Mouse (Mus musculus): ENCODE measurements at regions not wholly inside any gene's neighbourhood (a gene's known extent, or its start where the extent isn't known, plus 50 kb on each side); places are given as distances from the start of the nearest gene placed in this dataset.

DNA sequence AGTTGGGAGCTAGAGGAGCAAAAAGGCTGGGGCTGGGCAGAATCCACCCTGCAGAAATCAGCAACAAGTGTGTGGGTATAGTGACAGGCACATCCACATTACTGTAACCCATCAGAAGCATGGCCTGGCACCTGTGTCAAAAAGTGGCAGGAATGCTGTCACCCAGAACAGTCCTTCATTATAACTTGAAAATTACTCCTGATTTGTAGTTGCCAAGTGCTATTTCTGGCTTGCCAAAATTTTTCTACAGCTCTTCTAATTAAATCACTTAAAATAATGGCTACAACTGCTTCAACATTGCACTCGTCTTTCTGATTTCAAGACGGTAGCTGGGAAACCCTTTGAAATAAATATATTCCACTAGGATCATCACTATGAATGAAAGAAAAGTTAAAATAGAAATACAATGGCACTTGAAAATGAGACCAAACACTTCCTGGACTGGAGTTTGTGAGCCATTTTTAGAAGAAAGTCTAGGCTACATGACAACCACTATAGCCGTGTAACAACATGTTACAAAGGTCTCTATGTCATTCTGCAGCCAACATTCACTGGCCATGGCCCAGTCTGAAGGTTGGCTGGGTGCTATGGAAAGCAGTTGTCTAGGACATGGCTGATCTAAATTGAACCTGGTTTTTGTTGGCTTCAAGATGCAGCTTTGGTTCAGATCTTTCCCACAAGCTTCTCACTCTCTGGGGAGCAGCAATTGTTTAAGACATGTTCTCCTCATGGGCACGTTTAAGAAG is 190.6 kb upstream of the Tapt1 start:
- peak in 1 of 2 experiments; percentile 8 for DNase-seq
- intact Hi-C loops (cut with DNase I): no loop called here

DNA sequence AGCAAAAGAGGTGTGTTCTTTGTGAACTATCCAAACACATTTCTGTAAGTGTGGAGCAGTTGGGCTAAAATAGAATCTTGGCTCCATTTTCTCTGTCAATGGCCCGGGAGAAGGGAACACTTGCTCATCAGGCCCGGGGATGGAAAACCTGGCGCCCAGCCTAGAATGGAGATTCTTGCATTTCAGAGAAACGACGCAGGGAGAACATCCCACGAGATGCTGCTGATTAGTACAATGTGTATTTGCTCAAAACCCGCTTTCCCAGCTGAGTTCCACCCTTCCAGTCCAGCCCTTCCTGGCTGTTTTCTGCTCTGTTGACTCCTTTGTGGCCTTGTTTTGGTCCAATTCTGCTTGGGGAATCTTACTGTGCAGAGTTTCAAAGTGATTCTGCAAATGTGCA is 188.0 kb upstream of the Tapt1 start:
- DNase-seq: peak; percentile 67 to 72
- intact Hi-C loops (cut with DNase I): no loop called here

DNA sequence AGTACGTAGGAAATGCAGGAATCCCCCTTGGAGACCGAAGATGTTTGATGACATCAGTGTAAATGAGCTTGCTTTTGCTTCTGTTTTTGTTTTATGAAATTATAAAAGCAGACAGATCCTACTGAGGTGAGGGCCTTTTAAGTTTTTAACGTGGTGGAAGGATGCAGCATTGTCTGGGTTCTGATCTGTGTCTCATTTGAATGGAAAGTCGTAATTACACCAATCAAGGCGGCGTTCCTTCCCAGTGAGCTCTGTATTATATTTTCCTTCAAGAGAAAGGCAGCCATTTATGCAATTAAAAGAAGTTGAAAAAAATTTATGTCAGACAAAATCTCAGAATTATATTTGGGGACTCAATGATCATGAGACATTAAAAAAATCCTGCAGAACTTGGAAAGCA is 176.9 kb upstream of the Tapt1 start:
- DNase-seq: no peak
- intact Hi-C loops (cut with DNase I): no loop called here

DNA sequence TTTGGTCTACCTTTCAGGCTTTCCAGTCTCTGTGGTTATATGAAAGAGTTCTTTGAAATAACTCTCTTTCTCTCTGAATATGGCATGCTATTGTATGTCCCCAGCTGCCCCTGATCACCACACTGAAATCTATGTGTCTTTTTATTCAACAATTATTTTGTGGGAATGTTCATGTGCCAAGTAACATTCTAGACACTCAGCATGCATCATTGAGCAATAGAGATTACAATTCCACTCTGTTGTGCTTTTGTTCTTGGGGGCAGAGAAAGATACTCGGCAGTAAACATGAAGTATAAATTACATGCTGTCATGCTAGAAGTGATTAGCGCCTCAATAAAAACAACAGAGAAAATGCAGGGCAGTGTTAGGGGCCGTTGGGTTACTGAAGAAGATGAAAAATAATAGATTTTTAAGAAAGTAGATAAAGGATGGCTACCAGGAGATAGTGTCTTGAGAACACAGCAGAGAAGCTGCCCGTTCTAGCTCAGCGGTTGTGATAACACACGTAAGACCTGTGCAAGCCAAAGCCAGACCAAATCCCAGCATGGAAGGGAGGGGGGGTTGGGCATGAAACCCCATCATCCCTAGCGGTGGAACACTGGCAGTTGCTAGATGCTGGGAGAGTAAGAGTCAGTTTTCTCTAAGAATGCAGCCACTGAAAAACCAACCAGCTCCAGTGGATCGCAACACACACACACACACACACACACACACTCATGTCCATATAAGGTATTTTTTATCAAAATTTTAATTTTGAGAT is 174.3 kb upstream of the Tapt1 start:
- intact Hi-C loops (cut with DNase I): no loop called here

DNA sequence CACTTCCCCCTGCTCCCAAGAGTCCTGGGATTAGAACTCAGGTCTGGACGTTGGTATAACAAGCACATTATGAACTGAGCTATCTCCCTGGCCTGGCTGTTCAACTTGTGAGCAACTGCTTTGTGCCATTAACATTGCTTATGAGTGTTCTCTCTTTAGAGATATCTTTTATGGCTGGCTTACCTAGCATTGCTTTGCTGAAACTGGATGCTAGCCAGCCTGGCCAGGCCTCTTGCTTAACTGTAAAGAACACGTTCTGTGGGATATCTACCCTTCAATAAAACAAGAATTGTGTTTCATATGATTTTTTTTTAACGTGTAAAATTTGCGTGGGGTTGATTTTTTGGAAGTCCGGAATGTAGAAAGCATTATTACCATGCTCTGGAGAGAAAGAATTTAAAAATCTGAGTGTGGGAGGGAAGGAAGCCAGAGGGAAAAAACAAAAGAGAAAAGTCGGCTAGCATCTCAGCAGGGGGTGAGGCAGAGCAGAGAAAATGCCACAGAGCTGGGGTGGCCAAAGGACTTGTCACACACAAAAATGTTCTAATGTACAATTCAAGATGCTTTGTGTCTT is 160.9 kb upstream of the Tapt1 start:
- DNase-seq: peak in 1 of 2 experiments; percentile 4
- intact Hi-C loops (cut with DNase I): no loop called here

More for the DNA sequence above, 174.3 kb upstream of the Tapt1 start:
- DNase-seq: no peak

DNA sequence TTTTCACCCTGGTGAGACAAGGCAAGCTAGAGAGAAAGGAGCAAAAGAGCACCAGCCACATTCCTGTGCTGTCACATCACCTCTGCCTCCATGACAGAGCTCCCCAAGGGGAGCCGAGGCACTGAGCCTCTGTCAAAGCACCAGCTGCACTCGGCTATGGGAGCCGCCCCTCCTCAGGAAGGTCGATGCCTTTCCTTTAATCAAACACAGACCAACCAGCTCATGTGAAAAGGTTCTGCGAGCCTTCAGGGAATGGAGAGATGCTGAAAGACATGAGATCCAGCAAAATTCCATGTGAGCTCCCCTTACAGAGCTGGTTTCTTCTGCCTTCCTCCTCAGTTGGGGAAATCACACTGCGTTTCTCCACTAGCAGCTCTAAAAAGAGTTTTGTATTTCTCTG is 159.8 kb upstream of the Tapt1 start:
- no peak for DNase-seq

DNA sequence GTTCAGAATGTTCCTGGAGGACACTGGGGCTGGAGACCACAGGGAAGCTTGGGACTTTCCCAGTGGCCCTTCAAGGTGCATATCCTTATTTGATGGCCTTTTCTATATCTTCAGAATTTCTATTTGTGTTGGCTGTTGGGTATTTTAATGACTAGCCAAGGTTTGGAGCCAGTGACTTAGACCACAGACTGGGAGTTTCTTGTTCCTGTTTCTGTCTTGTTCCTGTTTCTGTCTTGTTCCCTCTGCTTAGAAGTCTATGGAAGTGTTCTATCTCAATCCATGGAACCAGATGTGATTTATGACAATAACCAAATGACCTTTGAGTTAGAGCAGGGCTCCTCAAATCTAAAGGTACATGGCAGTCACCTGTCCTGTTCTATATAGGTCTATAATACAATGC is 156.6 kb upstream of the Tapt1 start:
- intact Hi-C loops (cut with DNase I): no loop called here
- DNase-seq: no peak

More for the DNA sequence above, 159.8 kb upstream of the Tapt1 start:
- intact Hi-C loops (cut with DNase I): no loop called here

DNA sequence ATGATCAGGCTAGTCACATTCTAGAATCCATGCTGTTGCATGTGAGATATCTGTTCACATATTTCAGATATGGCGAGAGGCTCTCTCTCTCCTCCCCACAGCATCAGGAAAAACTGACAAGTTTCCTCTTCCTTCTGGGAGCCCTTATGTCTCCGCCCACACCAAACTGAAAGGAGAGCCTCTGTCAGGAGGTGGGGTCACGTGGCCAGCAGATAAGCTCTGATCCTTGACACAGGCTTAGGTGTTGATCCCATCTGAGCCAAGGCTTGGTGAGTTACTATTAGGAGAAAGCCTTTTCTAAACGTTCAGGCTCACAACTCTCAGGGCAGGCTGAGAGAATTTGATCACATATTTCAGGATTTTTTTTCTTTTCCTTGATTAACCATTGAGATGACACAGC is 143.6 kb upstream of the Tapt1 start:
- DNase-seq: no peak
- intact Hi-C loops (cut with DNase I): no loop called here

DNA sequence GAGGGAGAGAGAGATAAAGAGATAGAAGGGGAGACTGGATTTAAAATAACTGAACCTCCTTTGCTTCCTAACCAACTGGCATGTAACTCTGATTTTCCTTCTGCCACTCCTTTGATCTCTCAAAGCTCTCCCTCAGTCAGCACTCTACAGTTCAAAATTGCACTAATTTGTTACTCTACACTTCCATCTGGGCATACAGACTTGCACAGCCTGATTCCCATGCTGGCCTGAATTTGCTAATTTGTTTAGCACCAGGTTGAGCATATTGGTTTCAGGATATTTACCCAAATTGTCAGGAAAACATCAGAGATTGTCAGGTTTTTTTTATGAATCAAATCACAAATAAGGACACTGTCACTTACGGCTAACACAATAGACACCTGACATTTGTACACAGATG is 125.9 kb upstream of the Tapt1 start:
- DNase-seq: no peak
- intact Hi-C loops (cut with DNase I): no loop called here

DNA sequence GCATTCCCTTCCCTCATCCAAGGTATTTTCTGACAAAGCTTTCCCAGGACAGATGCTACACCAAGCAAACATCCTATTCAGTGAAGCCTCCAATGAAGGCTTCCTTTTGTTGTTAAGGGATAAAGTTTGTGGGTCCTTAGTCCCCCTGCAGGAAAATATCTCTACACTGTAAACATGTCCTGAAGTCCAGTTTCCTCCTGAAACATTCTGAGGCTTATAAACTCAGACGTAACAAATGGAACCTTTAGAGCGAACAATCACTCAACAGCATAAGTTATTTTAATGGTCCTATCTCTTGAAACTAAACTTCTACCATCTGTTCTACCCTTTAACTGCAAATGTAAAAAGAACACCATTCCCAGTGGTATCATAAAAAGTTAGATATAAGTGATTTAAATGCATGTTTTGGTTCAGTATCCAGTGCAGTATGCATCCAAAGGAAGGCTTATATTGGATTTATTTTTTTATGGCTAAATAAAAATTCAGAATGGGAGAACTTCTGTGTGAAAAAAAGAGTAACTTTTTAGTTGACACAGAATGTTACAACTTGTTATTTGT is 115.1 kb upstream of the Tapt1 start:
- intact Hi-C loops (cut with DNase I): no loop called here

DNA sequence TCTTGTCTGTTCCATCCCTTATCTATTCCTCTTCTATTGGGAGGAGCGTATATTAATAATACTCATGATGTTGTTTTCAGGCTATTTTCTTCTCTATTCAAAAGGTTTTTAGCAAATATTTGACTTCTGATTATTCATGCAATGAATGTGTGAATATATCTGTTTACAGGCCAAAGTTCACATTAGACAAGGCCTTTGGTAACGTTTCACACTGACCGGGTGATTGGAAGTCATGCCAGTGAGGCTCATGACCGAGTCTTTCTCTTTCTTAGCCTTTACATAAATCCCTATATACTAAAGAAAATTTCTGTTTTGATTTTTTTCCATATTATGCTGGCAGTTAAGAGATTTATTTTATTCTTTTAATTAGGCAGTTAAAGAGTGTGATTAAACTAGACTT is 112.2 kb upstream of the Tapt1 start:
- intact Hi-C loops (cut with DNase I): no loop called here
- DNase-seq: no peak

More for the DNA sequence above, 115.1 kb upstream of the Tapt1 start:
- DNase-seq: no peak

DNA sequence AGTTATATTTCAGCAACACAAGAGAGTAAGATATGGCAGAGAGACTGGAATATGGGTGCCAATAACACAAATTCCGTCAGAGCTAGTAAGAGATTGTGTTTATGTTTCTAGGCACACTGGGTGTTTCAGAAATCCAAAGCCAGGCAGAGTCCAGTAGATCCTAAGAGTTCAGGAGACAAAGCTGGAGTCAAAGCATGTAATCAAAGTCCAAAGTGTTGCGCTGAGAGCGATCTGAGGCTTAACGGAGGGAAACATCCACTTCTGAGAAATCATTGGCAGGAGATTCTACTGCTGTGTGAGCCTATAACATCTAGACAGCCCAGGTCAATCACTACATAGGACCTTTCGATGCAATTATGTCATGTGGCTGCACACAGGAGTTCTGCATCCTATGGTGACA is 109.3 kb upstream of the Tapt1 start:
- no peak for DNase-seq
- intact Hi-C loops (cut with DNase I): no loop called here

DNA sequence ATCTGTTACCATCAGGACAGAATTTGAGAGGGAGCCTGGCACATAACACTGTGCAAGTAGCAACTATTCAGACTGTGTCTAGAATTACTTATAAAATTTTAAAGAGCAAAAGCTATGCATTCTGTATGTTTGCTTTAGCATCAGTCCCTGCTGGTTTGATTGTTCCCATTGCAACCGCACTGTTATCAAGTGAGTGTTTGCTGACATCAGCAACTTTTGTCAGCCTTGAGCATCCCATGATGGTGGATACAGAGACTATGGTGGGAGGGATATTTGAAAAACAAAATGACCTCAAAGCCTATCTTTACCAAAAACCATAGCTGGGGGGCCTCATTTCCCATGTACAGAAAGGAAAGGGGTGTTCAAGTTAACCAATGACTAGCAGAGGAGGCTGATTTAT is 93.2 kb upstream of the Tapt1 start:
- no peak for DNase-seq
- intact Hi-C loops (cut with DNase I): no loop called here

DNA sequence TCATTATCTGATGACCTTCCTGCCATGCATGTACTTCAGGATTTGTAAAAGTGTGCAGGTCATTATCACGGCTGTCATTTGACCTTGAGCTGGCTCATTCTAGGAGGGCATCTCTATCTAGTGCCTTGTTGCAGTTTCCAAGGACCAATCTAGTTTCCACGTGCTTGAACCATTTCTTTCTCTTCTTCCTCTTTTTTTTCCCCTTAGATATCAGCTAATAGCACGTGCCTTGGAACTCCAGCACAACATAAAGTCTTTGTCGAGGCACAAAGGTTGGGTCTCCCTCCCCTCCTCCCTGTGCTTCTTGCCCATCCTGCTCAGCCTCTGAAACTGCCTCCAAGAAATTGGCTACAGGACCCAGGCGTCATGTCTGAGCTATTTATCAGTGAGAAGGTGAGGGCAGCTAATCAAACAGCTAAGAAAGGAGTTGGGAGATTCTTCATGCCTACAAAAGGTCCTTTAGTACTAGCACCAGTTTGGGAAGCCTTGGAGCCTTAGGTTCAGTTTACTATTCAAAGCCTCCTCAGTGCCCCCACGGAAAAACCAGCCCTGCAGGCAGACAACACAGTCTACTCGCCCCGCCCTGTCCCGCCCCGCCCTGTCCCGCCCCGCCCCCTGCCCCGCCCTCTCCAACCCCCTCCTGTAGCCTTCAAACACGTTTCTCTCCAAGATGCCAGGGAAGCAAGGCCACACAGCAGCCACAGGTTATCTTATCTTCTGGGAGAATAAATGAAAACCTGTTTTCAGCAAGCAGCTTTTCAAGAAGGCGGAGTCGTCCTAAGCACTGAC is 80.5 kb upstream of the Tapt1 start:
- intact Hi-C loops (cut with DNase I): loop anchor here (10.0 kb wide), 2 partner anchors 168 to 348 kb away; no protein-coding TSS in a partner anchor
- DNase-seq: no peak

DNA sequence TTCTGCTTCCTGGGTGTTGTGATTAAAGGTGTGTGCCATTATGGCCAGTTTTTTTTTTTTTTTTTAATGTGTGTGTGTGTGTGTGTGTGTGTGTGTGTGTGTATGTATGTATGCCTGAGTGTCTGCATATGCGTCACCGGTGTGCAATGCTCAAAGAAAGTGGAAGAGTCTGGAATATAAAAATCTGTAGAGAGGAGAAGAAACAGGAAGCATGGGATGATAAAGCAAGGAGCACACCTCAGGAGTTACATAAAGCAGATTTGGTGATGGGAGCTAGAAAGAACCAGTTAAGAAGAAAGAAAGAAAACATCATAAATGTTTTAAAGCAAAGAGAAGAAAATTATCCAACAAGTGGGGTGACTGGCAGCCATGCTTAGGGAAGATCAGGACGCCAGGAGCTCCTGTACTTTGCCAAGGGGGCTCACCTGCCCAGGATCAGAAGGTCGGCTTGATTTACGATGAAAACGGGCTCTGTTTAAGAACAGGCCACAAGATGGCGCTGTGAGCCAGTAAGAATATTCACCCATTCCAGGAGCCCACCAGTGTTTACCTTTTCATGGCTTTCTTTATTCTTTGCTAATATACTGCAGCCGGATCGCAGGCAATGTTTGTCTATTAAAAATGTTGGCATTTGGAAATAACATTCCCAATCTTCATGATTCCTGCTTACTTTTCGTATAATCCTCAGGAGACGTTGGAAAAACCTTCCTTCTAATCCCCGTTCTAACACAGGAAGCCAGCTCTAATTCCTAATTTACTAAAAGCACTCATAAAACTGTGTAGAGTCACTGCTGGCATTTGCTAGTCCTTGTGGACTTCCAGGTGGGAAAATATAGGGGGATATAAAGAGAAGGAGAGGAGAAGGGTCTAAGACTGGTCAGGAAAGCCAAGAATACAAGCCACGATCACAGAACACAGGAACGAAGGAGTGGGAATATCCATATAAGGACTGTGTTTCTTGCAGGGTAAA is 77.7 kb upstream of the Tapt1 start:
- intact Hi-C loops (cut with DNase I): loop anchor here (2.0 to 10.0 kb wide), 6 partner anchors 171 to 1121 kb away; no protein-coding TSS in a partner anchor
- DNase-seq: peak; percentile 61 to 76

DNA sequence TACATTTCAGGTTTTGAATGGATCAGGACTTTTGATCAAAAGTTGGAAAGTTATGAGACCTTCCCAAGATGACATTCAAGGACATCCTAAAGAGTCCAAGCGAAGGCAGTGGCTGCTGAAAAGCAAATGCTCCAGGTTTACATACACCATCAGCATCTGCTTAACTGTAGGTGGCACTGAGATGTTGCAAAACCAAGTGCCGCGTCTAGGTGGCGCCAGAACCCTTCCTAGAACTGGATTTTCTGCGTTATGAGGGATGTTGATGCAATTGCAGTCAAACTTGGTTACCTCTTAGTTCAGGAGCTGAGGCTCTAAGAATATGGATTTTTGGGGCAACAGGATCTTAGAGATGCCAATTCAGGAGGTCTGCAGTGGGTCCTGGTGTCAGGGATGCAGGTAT is 58.0 kb upstream of the Tapt1 start:
- intact Hi-C loops (cut with DNase I): loop anchor here (1.0 to 5.0 kb wide), 3 partner anchors 993 to 1140 kb away; no protein-coding TSS in a partner anchor

More for the DNA sequence above, 58.0 kb upstream of the Tapt1 start:
- peak; percentile 72 to 86 for DNase-seq

All from heart, postnatal 36 days (tissue).